Mouse (Mus musculus) lung, postnatal 25 days (tissue): ENCODE measurements around the gene Cntn5.
"Not testable (repeated sequence)": the region's sequence is repeated elsewhere in the genome, so short reads cannot be mapped to it uniquely, and the experiment has no call there.

Experiments
- DNase-seq: peaks from one replicate; pipeline ENCODE4 v3.0.0; 2022; ENCODE audit warnings: low spot score

The Cntn5 gene

GRCm38 (mm10) chr9:10650632-10651031 lies 253.9 kb downstream of the Cntn5 start:
- no peak for DNase-seq

GRCm38 (mm10) chr9:10645951-10646350 lies 258.6 kb downstream of the Cntn5 start:
- no peak for DNase-seq

GRCm38 (mm10) chr9:10645045-10645830 lies 259.3 kb downstream of the Cntn5 start:
- DNase-seq, result no peak

- no peak for DNase-seq
Observed at GRCm38 (mm10) chr9:10618036-10618435, 286.5 kb downstream of the Cntn5 start.

GRCm38 (mm10) chr9:10575346-10576241 lies 329.0 kb downstream of the Cntn5 start:
- no peak for DNase-seq

GRCm38 (mm10) chr9:10569830-10570229 lies 334.7 kb downstream of the Cntn5 start:
- DNase-seq, result no peak

GRCm38 (mm10) chr9:10540877-10541276 lies 363.7 kb downstream of the Cntn5 start:
- DNase-seq, result not testable (repeated sequence)

- DNase-seq, result no peak
Observed at GRCm38 (mm10) chr9:10532248-10532647, 372.3 kb downstream of the Cntn5 start.

GRCm38 (mm10) chr9:10531087-10531486 lies 373.5 kb downstream of the Cntn5 start:
- no peak for DNase-seq

GRCm38 (mm10) chr9:10529528-10529927 lies 375.0 kb downstream of the Cntn5 start:
- DNase-seq, result no peak

GRCm38 (mm10) chr9:10529113-10529512 lies 375.5 kb downstream of the Cntn5 start:
- DNase-seq, result no peak

GRCm38 (mm10) chr9:10528692-10529091 lies 375.9 kb downstream of the Cntn5 start:
- DNase-seq, result no peak

GRCm38 (mm10) chr9:10525915-10526667 lies 378.5 kb downstream of the Cntn5 start:
- no peak for DNase-seq

GRCm38 (mm10) chr9:10522604-10523003 lies 382.0 kb downstream of the Cntn5 start:
- no peak for DNase-seq

- no peak for DNase-seq
Observed at GRCm38 (mm10) chr9:10521054-10521453, 383.5 kb downstream of the Cntn5 start.

GRCm38 (mm10) chr9:10492243-10492642 lies 412.3 kb downstream of the Cntn5 start:
- DNase-seq, result no peak

- DNase-seq, result no peak
Observed at GRCm38 (mm10) chr9:10471484-10472125, 433.0 kb downstream of the Cntn5 start.

- no peak for DNase-seq
Observed at GRCm38 (mm10) chr9:10464758-10465157, 439.8 kb downstream of the Cntn5 start.

GRCm38 (mm10) chr9:10457900-10458299 lies 446.7 kb downstream of the Cntn5 start:
- no peak for DNase-seq

- no peak for DNase-seq
Observed at GRCm38 (mm10) chr9:10448987-10449563, 455.5 kb downstream of the Cntn5 start.

- no peak for DNase-seq
Observed at GRCm38 (mm10) chr9:10447220-10447837, 457.2 kb downstream of the Cntn5 start.
